Mouse (Mus musculus): ENCODE measurements around the gene Phc2.
"Not testable (repeated sequence)": the region's sequence is repeated elsewhere in the genome, so short reads cannot be mapped to it uniquely, and the experiment has no call there.

Phc2 gene

DNA sequence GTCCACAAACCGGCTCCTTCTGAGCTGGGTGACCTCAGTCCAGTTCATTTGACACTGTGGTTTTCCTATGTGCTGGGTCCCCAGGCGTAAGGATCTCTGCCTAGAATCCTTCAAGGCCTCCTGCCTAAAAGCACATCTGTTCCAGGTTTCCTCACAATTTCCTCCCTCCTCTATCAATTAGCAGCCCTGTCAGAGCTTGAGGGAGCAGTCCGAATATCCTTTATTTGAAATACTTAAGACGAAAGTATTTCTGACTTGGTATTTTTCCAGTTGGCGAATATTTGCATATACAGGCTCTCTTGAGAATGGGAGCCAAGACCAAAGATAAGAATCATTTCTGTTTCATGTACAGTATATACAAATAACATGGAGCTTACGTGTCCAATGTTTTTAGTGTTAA lies 8.6 kb upstream of the Phc2 start:
- peak; percentile 17 for DNase-seq (ENCODE audit: low read depth)

- DNase-seq (ENCODE audit: low read depth), result no peak
Observed at GRCm38 (mm10) chr4:128646762-128647161, 7.7 kb upstream of the Phc2 start.

DNA sequence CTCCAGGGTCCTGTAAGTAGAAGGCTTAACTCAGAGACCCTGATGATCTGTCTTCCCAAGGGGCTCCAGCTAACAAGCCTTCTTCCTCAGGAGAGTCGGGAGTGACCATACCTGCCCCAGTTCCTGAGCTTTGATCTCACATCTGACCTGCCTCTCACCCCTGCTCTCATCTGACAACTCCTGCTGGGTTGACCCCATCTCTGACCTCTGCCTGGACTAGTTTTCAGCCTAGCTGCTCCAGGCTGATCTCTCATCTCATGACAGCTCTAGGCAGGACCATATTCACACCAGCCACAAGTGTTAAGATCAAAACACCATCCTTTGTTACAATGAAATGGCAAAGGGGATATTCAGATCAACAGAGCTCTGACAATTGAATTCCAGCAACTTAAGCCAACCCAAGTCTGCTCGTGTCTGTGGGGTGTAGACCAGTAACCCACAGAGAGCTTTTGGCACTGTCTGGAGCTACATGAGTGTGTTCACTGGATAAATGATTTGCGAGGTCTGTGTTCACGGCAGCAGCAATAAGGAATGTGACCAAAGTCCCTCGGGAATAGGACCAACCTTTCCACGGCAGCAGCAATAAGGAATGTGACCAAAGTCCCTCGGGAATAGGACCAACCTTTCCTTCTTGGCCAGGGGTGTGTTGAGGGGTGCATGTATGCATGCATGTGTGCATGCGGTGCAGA lies 5.8 kb upstream of the Phc2 start:
- no peak for DNase-seq (ENCODE audit: low read depth)

GRCm38 (mm10) chr4:128651530-128651929 lies 3.0 kb upstream of the Phc2 start:
- DNase-seq (ENCODE audit: low read depth), result no peak

GRCm38 (mm10) chr4:128652584-128653298 lies 1.8 kb upstream of the Phc2 start:
- DNase-seq (ENCODE audit: low read depth), result no peak

GRCm38 (mm10) chr4:128655446-128655845 lies 944 bp downstream of the Phc2 start:
- DNase-seq (ENCODE audit: low read depth), result no peak

DNA sequence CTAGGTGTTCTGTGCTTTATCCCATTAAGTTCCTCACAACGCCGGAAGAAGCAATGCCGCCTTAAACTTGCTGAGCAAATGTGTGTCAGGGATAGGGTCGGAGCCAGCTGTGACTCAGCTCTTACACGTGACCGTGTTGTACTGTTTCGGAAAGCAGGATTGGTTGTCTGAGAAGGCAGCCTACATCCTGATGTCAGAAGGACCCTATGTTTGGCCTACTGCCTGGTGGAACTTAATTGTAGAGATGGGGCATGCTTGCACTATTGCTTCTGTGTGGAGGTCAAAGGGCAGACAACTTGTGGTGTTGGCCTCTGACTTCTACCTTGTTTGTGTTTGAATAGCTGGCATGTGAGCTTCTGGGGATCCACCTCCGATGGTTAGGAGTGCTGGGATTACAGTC lies 5.7 kb downstream of the Phc2 start:
- peak; percentile 26 for DNase-seq (ENCODE audit: low read depth)

DNA sequence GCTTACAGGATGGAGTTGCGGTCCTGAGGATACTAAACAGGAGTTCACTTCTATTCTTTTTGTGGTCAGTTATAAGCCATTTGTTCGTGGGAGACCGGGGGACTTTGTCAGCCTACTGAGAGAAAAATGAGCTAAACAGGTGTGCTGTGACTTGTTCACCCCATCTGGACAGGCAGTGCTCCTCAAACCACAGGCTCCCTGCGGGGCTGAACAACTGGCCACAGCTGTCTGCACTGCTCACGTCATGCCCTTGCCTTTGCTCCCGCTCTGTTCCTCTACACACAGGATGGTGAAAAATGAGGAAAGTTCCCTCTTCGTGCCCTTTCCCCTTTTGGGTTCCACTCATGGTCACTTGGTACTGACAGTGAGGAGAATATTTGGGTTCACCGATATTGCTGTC lies 6.6 kb downstream of the Phc2 start:
- no peak for DNase-seq (ENCODE audit: low read depth)

GRCm38 (mm10) chr4:128664002-128664401 lies 9.5 kb downstream of the Phc2 start:
- no peak for DNase-seq (ENCODE audit: low read depth)

GRCm38 (mm10) chr4:128666362-128666761 lies 11.9 kb downstream of the Phc2 start:
- DNase-seq (ENCODE audit: low read depth), result not testable (repeated sequence)

- DNase-seq (ENCODE audit: low read depth), result not testable (repeated sequence)
Observed at GRCm38 (mm10) chr4:128667195-128667594, 12.7 kb downstream of the Phc2 start.

DNA sequence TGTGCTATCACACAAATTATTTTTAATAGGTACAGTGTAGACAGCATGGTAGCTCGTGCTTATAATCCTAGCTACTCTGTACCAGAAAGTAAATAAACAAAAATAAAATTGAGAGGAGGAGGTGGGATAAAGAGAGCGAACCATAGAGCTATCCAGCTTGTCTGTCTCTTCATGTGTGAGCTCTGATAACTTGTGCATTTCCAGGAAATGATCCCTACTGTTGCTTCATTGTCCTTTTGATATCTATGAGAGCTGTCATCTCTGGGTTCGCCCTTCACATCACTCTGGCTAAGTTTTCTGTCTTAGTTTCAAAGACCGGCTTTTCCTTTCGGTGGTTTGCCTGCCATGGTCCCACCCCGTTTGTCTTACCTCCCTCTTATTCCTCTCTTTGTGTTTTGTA lies 14.7 kb downstream of the Phc2 start:
- no peak for DNase-seq (ENCODE audit: low read depth)

DNA sequence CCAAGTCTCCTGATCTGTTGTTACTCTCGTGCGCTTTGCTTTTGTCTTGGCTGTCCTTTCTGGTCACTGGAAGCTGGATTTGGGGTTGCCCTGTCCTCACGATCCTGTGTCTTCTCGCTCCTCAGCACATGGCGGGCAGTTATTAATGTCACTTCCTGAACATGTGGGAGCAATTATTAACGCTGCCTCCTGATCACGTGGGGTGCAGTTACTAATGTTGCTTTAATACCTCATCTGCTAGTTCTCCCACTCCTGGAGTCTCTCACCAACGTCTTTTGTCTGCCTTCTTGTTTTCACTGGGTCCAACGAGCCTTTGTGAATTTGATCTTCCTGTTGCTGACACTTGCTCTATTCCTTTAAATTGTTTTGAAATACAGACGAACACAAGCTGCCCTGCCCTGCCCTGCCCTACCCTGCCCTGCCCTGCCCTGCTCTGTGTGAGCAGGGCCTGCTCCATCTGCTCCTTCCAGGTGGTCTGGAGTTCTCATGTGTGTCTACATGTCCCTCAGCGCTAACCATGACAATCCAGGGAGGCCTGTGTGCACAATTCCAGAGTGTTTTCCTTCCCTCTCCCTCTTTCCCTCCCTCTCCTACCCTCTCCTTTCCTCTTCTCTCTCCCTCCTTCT lies 16.2 kb downstream of the Phc2 start:
- peak; percentile 34 for DNase-seq (ENCODE audit: low read depth)

- no peak for DNase-seq (ENCODE audit: low read depth)
Observed at GRCm38 (mm10) chr4:128672494-128672893, 18.0 kb downstream of the Phc2 start.

DNA sequence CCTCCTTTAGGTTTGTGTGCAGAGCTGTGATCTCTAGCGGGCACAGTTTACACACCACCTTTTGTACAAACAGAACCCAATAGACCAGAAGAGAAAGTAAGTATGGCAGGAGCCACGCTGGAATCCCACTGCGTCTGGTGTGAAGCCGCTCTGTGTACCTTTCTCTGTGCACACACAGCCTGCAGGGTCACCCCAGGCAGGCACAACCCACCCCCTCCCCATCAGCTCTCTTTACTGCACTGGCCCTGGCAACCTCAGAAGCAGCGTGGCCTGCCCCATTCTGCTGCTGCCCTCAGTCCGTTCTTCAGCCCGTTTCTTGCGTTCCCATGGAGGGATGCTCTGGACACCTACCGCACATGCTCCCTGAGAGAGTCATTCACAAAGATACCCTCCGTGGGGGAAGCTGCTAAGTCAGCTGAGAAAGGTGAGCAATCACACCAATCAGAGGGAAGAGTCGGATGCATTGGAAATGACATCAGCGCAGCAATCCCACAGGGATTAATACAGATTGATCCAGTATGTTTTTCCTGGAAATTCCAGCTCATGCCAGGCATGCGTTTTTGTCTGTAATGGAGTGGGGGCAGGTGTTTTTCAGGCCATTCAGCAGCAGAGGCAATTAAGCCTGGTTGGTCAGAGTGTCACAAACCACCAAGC lies 24.2 kb downstream of the Phc2 start:
- peak; percentile 31 for DNase-seq (ENCODE audit: low read depth)

DNA sequence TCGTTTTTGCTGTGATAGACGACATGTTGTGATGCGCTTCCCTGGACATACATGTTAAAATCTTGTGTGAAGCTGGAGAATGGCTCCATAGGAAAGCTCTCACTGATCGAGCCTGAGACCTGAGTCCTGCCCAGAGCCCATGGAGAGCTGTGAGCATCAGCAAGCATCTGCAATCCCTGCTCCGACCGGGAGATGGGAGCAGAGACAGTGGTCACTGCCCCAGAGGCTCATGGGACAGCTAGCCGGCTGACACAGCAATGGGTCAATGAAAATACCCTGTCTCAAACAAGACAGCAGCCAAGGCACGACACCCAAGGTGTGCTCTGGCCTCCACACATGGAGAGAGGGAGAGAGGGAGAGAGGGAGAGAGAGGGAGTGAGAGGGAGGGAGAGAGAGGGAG lies 26.6 kb downstream of the Phc2 start:
- no peak for DNase-seq (ENCODE audit: low read depth)

DNA sequence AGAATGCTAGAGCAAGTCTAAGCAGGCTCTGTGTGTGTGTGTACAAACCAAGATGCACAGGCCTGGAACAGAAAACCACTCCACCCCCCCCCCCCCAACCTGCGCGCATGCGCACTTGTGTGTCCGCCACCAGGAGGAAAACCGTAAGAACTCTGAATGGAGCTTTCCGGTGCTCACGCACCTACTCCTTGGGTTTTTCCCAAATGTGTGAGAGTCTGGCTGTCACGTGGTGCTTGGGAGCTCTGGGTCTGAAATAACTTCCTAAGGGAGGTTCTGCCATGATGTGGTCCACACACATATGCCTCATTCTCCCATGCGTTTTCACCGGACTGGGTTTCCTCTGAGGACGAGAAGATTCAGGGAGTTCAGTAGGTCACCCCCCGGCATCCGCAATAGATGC lies 27.8 kb downstream of the Phc2 start:
- no peak for DNase-seq (ENCODE audit: low read depth)

GRCm38 (mm10) chr4:128683706-128684105 lies 29.2 kb downstream of the Phc2 start:
- DNase-seq (ENCODE audit: low read depth), result no peak

GRCm38 (mm10) chr4:128684108-128684507 lies 29.6 kb downstream of the Phc2 start:
- DNase-seq (ENCODE audit: low read depth), result no peak

GRCm38 (mm10) chr4:128688513-128688913 lies 34.0 kb downstream of the Phc2 start:
- no peak for DNase-seq (ENCODE audit: low read depth)

GRCm38 (mm10) chr4:128688976-128689375 lies 34.5 kb downstream of the Phc2 start:
- no peak for DNase-seq (ENCODE audit: low read depth)

DNA sequence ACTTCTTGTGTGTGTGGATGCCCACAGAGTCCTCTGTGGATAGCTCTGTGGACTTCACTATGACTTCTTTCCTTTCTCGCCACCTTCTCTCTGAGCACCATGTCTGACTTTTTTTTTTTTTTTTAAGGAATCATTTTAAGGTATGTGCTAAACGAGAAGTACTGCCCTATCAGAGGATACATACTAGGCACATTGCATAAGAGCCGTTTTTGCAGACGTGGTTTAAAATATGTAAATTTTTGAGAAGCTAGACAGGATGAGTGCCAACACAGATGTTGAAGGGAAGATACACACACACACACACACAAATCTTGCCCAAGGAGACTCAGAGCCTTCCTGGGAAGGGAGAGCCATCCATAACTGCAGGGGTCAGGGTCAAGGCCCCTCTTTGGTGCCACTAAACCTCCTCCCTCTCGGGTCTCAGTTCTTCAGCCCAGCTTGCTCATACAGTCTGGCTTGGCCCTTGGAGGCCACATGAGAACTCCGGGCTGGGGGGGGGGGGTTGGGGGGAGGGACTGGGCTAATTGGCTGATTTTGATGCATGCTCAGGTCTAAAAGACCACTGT lies 35.3 kb downstream of the Phc2 start:
- no peak for DNase-seq (ENCODE audit: low read depth)
